Mouse (Mus musculus): ENCODE measurements around the gene Dhx34.

Dhx34 gene

GRCm38 (mm10) chr7:16162036-16162435, 59.8 kb downstream of the Dhx34 start:
- DNase-seq (ENCODE audit: low read depth, low spot score) = no peak

- DNase-seq (ENCODE audit: low read depth, low spot score) = no peak
Observed at GRCm38 (mm10) chr7:16161302-16161701, 60.5 kb downstream of the Dhx34 start.

- no peak for DNase-seq (ENCODE audit: low read depth, low spot score)
Observed at GRCm38 (mm10) chr7:16160702-16161101, 61.1 kb downstream of the Dhx34 start.

DNA sequence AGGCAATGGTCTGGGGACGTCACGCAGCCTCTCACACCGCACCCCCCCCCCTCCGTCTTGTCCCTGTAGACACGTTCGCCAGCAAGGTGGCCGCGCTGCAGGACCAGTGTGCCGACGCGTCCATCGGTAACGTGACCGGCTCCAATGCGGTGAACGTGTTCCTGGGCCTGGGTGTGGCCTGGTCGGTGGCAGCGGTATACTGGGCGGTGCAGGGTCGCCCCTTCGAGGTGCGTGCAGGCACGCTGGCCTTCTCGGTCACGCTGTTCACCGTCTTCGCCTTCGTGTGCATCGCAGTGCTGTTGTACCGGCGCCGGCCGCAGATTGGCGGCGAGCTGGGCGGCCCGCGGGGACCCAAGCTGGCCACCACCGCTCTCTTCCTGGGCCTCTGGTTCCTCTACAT, 63.1 kb downstream of the Dhx34 start:
- DNase-seq (ENCODE audit: low read depth, low spot score) = no peak

DNA sequence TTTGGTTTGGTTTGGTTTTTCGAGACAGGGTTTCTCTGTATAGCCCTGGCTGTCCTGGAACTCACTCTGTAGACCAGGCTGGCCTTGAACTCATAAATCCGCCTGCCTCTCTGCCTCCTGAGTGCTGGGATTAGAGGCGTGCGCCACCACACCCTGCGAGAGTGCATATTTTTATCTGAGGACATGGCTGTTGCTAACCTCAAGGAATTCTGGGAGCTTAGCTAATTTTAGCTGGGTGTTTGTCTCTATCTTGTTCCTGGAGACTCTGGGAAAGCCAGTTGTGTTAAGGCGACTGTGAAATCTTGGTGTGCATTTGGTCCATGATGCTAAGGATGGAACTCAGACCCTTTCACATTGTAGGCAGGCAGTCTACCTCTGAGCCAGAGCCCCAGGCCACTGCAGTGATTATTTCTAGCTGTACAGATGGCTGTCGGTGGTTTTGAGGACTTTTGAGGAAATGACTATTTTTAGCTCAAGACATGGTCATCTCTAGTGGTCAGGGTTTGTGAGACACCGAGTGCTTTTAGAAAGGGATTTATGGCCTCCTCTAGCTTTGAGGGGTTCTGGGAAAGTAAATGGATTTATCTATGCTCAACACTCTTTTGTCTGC, 65.6 kb downstream of the Dhx34 start:
- DNase-seq (ENCODE audit: low read depth, low spot score) = no peak

DNA sequence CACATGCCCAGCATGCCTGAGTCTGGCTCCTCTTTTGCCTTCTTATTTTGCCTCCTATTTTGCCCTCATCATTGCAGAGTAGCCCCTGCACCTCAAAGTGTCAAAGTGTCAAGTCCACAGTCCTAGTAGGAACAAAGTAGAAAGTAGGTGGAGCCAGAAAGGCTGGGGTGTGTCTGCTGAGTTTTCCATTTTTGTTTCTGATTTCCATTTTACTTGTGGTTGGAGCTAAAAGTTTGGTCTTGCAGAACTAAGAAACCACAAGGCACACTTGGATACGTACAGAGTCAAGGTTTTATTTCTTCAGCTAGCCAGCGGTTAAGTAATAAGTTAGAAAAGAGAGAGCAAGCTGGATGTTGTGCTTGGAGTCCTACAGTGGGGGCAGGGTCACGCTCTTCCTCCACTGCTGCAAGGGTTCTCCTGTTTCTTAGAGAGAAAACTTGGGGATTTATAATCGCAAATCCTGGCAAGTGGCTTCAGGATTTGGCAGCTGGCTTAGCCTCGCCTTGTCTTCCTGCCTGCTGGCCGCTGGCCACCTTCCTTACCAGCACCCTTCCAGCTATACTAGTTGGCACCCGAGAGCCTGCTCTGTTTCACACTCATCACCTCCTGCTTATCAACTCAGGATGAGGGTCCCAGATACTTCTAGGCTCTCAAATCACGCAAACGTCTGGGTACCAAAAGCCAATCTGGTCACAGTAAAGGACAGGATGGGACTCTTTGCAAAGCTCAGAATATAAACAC, 66.5 kb downstream of the Dhx34 start:
- DNase-seq (ENCODE audit: low read depth, low spot score) = no peak

DNA sequence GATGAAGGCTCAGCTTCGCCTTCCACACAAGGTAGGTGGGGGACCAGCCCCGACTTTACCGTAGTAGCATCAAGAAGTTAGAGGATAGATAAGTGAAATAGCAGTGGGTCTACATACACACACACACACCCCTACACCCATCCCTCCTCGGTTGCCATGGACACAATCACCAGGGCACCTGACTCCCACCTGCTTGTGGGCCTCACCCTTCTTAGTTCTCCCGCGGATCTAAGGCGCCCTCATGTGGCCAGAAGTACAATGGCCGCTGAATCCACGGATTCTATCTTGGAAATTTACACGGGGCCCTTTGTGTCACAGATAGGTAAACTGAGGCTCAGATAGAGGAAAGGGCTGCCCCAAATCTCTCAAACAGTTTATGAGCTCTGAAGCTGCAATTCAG, 68.3 kb downstream of the Dhx34 start:
- DNase-seq (ENCODE audit: low read depth, low spot score) = peak; percentile 68

- DNase-seq (ENCODE audit: low read depth, low spot score) = no peak
Observed at GRCm38 (mm10) chr7:16150191-16151145, 71.4 kb downstream of the Dhx34 start.

GRCm38 (mm10) chr7:16149241-16149640, 72.6 kb downstream of the Dhx34 start:
- DNase-seq (ENCODE audit: low read depth, low spot score) = no peak

- peak; percentile 59 for DNase-seq (ENCODE audit: low read depth, low spot score)
Observed at GRCm38 (mm10) chr7:16147643-16148042, 74.2 kb downstream of the Dhx34 start.
